Mouse (Mus musculus) kidney, postnatal 25 days (tissue): ENCODE measurements around the gene Hsd11b1.
"Not testable (repeated sequence)": the region's sequence is repeated elsewhere in the genome, so short reads cannot be mapped to it uniquely, and the experiment has no call there.

Experiments used
- DNase-seq, 2 experiments: peaks; one replicate each; pipeline ENCODE4 v3.0.0; 2021; ENCODE audit warnings: mixed read lengths in 2 of 2

Gene Hsd11b1

DNA sequence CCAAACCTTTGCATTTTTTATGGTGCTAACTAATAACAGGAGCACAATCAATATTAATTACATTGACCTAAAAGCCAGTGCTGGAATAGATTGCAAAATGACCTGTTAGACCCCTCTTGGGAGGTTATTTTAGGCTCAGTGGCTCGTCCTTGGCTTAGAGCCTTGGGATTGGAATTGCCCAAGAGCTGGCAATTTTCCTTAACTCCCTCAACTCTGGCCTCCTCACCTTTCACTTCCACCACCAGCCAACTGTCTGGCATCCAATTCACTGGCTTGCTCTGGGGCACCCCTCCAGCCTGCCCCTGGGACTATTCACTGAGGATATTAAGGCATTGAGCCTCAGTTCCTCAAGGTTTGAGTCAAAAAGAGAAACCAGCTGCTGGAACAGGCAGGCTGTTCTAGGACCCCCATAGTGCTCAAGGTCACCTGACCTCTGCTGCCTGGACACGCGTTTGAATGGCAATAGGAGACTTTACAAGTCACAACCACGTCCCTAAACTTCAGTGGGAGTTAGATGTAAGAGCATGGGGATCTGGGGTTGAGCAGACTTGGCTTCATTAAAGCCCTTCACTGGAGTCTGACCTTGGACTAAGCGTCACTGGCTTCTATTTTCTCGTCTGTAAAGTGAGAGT lies 14.7 kb upstream of the Hsd11b1 start:
- DNase-seq, result peak; percentile 32 to 66

DNA sequence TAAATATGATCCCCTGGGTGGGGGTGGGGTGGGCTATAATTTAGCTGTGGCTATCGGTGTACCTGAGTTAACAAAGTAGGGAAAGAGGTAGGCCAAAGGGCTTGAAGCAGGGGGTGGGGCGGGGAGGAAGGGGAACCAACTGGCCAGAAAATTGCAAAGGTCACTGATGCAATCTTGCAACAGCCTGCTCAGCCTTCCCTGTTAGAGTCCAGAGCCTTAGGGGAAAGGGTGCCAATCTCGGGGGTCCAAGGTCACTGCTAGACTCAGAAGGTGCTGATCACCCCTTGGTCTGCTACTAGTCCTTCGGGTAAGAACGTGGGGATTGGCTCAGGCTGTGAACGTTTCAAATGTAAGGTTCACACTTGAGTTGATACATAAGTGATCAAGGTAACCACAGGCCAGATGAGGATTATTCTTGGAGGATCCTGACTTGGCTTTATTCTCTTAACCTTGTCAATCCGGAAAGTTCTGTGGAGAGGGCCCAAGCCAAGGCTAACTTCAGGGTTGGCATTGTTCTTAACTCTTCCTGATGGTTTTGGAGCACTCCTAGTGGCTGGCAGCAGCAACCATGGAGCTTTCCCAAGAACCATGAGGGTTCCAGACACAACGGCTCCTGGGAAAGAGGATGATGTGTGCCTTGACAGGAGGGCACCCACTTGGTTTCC lies 10.7 kb upstream of the Hsd11b1 start:
- peak; percentile 50 to 81 for DNase-seq

DNA sequence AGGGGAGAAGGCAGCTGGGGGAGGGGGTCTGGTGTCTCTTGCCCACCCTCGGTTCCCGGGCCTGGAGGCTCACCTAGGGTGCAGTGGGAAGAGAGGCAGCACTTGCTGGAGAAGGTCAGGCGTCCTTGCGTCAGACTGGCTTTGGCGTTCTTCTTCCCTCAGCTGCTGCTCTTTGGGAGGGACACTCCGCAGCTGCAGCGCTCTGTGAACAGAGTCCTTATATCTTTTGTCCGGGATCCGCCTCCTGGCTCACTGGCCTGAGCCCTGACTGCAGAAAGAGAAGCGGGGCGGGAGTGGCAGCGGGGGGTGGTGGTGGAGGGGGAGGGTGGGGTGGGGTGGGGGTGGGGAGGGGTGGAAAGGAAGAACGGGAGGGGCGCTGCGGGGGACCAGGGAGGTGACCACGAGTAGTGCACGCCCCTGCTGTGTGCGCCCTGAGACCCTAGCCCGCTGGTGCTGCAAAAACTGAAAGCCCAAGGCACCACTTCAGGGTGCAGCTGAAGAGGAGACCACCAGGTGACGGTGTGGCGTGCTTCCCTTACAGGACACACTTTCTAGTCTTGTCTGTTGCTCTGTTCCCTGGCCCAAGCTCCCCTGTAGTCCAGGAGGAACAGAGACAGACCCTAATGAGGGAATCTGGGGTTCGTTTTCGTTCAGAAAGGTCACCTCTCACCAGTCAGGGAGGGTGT lies 9.2 kb upstream of the Hsd11b1 start, which contains the start of gene G0s2:
Gene G0s2, minus strand, starts transcription at position 302 of the 686 bp plus-strand sequence.
- peak; percentile 83 to 91 for DNase-seq

DNA sequence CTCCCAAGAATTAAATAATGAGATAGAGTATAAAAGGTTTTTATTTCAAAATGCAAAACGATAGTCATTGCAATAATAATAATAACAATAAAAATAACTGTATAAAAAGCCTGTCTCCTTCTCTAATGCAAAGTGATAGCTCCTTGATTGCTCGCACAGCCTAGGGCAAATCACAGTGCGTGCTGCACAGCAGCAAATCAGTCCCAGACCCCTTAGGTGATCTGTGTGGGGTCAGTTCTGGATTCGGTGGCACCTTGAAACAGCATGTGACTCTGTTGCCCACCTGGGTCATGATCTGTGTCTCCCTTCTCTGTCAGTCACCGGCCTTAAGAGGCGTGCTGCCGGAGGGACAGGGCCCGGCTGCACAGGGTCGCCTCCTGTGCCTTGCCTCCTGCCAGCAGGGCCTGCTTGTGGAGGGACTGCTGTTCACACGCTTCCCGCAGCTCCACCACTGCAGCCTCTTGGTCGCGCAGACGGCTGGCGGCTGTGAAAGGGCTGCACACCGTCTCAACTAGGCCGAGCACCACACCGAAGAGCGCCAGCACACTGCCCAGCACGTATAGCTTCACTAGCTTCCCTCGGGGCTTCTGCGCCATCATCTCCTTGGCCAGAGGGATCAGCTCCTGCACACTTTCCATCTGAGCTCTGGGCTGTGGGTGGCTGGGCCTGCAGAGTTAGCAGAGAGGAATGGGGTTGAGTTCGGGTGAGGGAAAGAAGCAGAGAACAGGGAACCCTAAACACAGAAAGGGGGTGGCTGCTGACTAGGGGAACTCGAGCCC lies 8.5 kb upstream of the Hsd11b1 start:
- DNase-seq, result peak; percentile 27 to 56

DNA sequence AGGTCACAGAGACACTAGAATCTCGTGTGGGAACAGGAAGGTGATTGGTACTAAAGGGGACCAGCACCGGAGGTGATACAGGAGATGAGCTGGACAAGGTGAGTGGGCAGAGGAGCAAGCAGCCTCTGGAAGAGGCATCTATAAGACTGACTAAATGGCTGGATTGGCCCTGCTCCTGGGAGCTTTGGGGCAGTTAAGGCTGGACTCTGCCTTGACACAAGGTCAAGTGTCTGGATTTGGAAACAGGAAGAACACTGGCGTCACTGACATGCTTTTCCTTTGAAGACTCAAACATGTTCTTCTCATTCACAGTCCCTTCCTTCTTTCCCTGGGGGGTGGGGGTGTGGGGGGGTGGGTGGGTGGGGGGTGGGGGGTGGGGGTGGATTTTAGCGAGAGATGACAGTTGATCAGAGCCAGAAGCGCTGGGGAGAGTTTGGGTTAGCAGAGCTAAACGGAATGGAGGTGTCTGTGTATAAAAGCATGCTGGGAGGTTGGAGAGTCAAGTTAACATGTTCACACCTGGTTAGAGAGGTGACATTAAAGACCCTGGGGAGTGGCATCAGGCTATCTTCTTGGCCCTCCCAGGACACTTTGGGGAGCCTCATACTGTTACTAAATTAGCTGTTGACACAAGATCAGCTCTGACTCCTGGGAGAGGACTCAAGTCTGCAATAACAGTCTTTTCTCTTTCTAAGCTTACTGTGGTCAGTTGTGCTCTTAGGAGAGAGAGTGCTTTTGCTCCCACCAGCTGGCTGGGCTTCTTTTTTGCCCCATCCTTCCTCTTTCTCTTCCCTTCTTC lies 7.3 kb upstream of the Hsd11b1 start:
- peak in 1 of 2 experiments; percentile 49 for DNase-seq

DNA sequence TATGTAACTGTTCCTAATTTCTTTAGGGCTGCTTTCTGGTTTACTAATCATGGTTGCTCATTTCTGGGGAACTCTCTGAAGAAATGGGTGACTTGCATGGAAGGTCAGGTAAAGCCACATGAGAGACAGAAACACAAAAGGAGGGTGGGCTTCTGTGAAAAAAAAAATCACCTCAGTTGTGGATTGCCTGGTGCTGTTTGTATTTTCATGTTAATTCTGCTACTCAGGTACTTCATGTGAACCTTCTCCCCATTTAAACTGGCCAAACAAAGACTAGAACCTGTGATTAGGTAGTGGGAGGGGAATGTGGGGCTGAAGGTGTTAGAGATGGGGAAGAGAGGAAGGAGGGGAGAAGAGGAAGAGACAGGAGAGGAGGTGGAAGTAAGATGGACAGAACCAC lies 1.9 kb upstream of the Hsd11b1 start:
- no peak for DNase-seq

DNA sequence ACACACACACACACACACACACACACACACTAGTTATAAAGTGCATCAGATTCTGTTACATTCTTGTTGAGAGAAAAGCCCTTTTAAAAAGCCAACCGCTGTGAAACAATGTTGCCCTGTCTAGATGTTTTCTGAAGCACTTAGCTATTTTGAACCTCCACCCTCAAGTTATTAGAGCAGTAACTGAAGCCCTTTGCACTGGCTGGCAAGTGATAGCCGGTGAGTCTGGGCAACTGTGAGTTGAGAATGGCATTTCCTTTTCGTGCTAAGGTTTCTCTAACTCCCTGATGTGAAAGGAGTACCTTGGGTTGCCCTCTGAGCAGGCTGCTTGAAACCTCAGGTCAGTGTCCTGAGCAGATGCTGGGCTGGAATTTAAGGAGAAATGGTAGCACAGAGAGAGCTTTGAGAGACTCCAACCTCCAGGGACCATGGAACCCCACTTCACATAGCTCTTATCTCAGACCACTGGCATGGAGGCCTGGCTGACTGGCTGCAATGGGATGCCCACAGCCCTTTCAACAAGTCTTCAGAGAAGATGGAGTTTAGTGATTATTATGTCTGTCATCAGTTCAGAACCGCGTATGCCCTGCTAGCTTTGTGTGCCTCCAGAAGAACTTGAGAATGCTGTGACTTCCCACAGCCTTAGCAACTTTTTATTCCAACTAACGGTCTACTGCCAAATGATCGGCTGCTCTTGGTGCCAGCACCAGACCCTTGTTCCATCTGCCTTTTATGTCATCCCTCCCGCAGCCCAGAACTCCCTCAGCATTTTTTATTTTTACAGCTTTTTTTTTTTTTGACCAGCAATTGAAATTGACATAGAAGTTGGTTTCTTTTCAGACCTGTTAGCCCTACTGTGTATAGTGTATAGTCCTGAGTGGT lies 608 bp downstream of the Hsd11b1 start:
- DNase-seq, result no peak

DNA sequence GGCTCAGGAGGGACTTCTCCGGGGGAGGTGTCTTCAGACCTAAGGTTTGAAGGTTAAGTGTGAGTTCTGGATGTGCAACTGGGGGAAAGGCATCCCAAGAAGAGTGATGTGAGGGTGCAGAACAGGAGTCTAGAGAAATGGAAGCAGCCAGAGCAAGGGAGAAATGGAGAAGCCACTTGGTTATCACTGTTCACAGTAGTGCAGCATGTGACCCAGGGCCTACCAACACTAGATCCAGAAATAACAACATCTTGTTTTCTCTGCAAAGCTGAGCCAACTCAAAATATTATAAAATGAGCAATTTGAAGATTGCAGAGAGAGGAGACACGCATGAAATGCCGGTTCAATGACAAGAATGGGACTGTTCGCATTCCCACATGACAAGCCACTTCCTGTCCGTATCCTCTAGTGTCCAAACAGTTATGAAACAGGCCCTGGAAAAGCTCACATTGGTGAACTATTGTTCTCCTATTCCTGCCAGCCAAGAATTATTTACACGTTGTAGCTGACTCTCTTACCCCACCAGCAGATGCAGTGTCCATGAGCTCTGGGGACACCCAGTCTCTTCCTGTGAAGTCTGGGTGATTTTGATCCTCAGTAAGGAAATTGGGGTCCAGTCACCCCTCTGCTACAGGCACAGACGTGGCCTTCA lies 1.9 kb downstream of the Hsd11b1 start:
- DNase-seq, result peak; percentile 30 to 70

DNA sequence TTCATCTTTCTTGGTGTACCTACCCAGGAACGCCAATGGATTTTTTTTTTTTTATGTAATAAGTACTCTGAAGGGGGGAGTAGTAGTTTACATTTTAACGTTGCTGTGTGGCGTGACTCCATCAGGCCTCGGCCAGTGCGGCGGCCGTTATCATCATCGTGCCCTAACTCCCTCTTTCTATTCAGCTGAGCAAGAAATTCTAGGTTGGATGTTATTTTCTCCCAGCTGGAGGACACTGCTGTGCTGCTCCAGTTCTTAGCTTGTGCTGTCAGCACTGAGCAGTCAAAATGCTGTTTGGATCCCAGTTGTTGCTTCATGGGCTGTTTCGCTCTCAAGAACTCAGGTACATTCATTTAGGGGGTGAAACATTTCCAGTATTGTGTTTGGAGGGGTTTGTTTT lies 4.3 kb downstream of the Hsd11b1 start:
- DNase-seq, result no peak

DNA sequence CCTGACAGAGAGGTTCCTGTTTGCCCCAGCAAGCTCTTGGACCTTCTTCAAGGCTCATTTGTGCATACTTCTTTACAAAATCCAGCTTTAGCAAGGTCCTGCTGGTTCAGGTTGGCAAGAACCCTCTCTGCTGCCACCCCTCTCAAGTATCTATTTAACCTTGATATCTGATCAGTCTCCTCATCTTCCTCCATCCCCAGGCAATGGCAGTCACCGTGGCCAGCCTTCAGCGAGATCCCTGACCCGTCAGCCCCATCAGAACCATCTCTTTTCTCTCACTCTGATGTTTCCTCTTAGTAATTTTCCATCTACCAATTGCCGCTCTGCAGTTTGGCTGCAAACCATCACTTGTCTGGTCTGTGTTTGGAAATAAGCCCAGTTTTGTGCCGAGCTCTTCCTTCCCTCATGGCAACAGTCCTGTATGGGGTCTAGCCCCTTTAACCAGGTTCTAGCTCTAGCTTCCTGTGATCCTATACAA lies 7.2 kb downstream of the Hsd11b1 start:
- DNase-seq, result peak; percentile 23 to 46

DNA sequence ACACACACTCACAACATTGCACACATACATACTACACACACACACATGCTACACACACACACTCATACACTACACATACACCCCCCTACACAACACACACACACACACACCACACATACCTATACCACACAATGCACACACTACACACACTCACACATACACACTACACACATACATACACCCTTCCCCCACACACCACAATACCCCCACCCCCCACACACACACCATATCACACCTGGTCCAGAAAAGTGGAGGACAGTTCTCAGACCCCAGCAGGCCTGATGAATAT lies 7.6 kb downstream of the Hsd11b1 start:
- no peak for DNase-seq

DNA sequence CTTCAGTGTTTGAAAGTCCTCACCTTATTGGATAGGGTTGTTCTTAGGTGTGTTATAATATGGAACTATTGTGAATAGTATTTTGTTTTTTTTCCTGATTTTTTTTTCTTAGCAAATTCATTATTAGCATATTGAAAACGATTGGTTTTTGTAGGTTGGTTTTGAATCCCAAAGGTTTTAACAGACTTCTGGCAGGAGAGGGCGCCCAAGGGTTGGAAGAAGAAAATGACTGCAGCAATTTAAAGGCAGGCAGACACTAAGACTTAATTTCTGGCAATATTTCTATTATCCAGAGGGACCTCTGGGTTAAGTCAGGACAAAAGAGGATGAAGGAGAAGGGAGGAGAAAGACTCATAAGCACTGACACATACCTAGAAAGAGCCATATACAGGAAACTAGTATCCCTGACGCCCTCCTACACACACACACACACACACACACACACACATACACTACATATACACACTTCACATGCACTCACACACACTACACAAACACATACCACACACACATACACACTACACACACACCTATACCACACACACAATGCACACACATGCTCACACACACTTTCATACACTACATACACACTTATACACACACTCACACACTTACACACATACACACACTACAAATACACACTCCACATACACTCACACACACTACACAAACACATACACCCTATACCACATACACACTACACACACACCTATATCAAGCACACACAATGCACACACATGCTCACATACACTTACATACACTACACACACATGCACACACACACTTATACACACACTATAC lies 8.2 kb downstream of the Hsd11b1 start:
- DNase-seq, result peak; percentile 79 to 87

DNA sequence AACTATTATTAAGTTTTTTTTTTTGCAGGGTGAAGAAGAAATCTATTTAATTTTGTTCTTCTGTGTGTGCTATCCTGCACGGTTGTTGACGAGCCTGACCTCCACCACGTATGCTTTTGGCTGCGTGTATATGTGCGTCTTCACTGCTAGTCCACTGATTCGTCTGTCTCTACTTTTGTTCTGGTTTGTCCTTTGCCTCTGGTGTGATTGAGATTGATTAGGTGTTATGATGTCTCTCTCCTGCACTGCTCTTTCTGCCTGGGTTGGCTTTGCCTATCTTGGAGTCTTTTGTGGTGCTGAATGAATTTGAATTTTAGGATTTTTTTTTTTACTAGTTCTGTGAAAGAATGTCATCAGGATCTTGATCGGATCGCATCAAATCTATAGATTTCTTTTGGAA lies 8.8 kb downstream of the Hsd11b1 start:
- DNase-seq, result no peak

DNA sequence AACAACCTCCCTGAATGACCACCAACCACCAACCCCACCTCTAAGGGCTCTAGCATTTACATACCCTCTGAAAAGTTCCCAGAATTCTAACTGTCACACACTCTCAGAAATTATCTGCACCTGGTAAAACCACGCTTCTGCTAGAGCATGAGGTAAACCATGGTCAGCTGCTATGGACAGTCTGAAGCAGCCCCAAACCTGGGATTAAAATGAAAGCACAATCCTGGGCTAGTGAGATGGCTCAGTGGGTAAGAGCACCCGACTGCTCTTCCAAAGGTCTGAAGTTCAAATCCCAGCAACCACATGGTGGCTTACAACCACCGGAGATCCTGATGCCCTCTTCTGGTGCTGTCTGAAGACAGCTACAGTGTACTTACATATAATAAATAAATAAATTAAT lies 10.0 kb downstream of the Hsd11b1 start:
- not testable (repeated sequence) for DNase-seq

DNA sequence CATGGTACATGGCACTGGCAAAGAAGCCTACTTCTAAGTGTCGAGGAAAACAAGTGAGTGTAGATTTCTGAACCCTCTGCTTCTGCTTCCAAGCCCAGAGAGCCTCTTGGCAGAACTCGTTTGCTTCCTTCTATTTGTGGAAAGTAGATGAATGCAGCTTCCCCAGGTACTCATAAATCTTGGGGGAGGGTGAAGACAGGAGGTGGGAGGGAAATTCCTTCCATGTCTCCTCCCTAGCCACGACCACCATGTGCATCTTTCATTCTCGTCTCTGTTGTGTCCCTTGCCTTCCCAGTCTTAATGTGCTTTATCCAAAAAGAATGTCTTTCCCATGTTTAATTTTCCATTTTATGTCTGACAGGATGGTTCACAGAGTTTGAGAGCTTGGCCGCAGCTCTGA lies 11.3 kb downstream of the Hsd11b1 start:
- DNase-seq, result no peak

DNA sequence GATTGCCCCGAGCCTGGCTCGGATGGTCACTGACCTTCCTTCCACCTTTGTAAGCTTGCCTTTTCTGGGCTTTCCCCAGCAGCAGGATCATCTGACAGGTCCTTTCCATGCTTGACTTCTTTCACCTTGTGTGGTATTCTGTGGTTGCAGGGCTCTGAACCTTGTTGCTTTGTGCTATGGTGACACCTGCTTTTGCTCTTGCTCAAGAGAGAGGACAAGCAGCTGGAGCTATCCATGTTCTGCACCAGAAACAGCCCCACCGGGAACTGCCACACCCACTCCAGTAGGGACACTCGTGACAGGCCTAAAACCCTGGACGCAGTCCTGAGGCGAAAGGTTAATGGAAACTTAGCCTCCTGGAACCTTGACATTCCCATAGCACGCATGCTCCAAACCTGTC lies 12.5 kb downstream of the Hsd11b1 start:
- DNase-seq, result peak; percentile 60 to 88

DNA sequence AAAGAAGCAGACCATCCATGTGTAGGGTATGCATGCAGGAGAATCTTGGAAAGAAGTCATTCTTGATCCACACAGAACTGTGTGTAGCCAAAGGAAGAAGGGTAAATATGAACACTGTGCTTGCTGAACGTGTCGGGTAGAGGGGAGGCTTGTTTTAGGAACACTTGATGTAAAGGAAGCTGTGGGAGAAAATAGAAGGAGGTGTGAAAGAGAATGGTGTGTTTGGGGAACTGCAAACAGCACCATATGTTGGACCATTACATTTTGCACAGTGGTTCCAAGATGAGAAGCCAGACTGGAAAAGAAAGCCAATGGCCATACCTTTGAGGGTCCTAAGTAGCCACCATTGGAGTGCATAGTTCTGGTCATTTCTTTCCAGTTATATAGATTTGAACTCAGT lies 13.8 kb downstream of the Hsd11b1 start:
- no peak for DNase-seq

DNA sequence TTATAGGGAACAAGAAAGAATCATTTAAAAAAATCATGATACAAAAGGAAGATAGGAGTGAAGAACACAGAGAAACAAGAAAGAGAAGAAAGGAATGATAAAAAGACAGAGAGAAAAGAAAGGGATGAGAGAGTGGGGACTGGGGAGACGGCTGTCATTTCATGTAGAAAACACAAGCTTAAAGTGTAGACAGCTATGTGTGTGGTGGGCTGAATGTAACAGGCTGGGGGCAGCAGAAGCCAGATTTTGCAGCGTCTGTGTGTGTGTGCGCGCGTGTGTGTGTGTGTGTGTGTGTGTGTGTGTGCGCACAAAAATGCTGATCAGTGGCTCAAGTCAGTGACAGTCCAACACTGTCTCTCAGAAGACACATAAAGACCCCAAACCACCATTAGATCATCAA lies 19.6 kb downstream of the Hsd11b1 start:
- no peak for DNase-seq

DNA sequence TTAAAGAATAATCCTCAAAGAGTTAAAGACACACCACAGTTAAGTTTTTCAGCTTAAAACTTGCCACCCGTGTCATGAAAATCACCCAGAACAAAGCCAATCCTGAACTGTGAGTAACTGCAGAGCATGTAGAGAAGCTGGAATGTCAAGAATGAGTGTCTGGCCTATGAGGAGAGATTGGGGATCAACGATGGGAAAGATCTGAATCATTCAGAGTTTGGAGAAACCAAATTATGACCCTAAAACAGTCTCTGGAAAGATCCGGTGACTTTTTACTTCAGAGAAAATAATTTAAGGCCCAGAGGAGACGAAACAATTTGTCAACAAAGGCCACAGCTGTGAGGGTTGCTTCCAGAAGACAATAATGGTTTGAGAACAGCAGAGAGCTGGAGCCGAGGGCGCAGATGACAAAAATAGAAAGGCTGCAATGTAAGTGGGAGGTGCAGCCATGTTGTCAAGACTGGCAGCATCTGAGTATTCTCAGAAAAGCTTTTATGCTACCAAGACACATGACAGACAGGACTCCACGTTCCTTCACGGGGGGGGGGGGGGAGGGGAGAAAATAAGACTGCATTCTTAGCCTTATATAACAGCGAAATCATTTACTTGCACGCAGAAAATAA lies 20.2 kb downstream of the Hsd11b1 start:
- no peak for DNase-seq

DNA sequence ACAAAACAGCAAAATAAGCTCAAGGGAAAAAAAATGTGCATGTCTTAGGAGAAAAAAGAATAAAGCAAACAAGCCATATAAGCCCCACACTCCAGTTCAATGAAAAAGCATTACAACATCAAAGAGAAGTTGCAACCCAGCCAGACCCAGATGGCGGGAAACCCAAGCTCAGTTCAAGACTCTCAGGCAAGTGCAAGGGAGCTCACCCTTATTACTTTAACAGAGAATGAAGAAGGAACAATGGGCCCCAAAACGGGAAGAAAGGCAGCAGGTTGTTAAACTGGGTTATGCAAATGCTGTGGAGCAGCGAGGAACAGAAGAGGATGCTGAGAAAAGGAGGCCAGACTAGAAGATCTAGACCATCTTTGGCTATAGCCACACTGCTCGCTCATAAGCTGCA lies 21.0 kb downstream of the Hsd11b1 start:
- DNase-seq, result no peak
